Mouse (Mus musculus): Measurements from ENCODE around the gene Sugt1. TPM values are rescaled to one million over a fixed set of nuclear protein-coding genes. Genes with fewer than 3 reads are reported as not detected.
A peak's percentile ranks its signal among the peaks of the same experiment; 100 is the strongest.

Sugt1 gene
- polyA plus RNA-seq, 1 experiment from 2014 or later: 152 TPM

GRCm38 (mm10) chr14:79661005-79661917 lies 73.8 kb downstream of the Sugt1 start:
- 20% methylated on average over 33 of the region's 33 CpGs for WGBS
- DNase-seq (ENCODE audit: extremely low spot score, low spot score): peak; percentile 70
- Histone ChIP-seq H3K9me3 (no peaks in the 10 kb centered on the region), H3K27me3 (ENCODE audit: poor library complexity, severe bottlenecking) (peaks cover 23% of the 10 kb centered on the region), H3K4me1 (peaks cover 28% of the 10 kb centered on the region), H3K27ac (peak overlapping the region; percentile 54), H3K4me3 (peak overlapping the region; percentile 44), H3K36me3 (replicated peaks) (no peaks in the 10 kb centered on the region)

- H3K27ac ChIP-seq: peak within 1 kb of the TSS; percentile 54
Observed at GRCm38 (mm10) chr14:79662001-79662400, 74.5 kb downstream of the Sugt1 start, which contains the start of gene Cnmd. Gene Cnmd (minus strand): TSS chr14:79662170.

GRCm38 (mm10) chr14:79671008-79671407 lies 83.5 kb downstream of the Sugt1 start:
- DNase-seq (ENCODE audit: extremely low spot score, low spot score): no peak
- no peaks in the 10 kb centered on the region for H3K36me3 ChIP-seq (replicated peaks)
- H3K9me3 ChIP-seq: no peaks in the 10 kb centered on the region
- 96% methylated on average over 3 of the region's 3 CpGs for WGBS
- no peaks in the 10 kb centered on the region for H3K27me3 ChIP-seq (ENCODE audit: poor library complexity, severe bottlenecking)
- no peak overlapping the region for H3K4me3 ChIP-seq
- peaks cover 17% of the 10 kb centered on the region for H3K4me1 ChIP-seq
- H3K27ac ChIP-seq: no peak overlapping the region

More at GRCm38 (mm10) chr14:79662001-79662400, 74.5 kb downstream of the Sugt1 start, which contains the start of gene Cnmd:
- H3K4me1 ChIP-seq: peaks cover 28% of the 10 kb centered on the region
- peaks cover 23% of the 10 kb centered on the region for H3K27me3 ChIP-seq (ENCODE audit: poor library complexity, severe bottlenecking)
- 56% methylated on average over 4 of the region's 4 CpGs for WGBS
- no peak for DNase-seq (ENCODE audit: extremely low spot score, low spot score)
- peak within 1 kb of the TSS; percentile 44 for H3K4me3 ChIP-seq
- H3K36me3 ChIP-seq (replicated peaks): no peaks in the 10 kb centered on the region
- H3K9me3 ChIP-seq: no peaks in the 10 kb centered on the region

GRCm38 (mm10) chr14:79672567-79672966 lies 85.1 kb downstream of the Sugt1 start:
- 84% methylated on average over 5 of the region's 5 CpGs for WGBS
- Histone ChIP-seq H3K27ac (no peak overlapping the region), H3K9me3 (no peaks in the 10 kb centered on the region), H3K27me3 (ENCODE audit: poor library complexity, severe bottlenecking) (no peaks in the 10 kb centered on the region), H3K4me1 (peaks cover 32% of the 10 kb centered on the region), H3K4me3 (no peak overlapping the region), H3K36me3 (replicated peaks) (no peaks in the 10 kb centered on the region)
- no peak for DNase-seq (ENCODE audit: extremely low spot score, low spot score)

- no peak for DNase-seq (ENCODE audit: extremely low spot score, low spot score)
- no peaks in the 10 kb centered on the region for H3K27me3 ChIP-seq (ENCODE audit: poor library complexity, severe bottlenecking)
- no peaks in the 10 kb centered on the region for H3K9me3 ChIP-seq
- H3K36me3 ChIP-seq (replicated peaks): no peaks in the 10 kb centered on the region
- H3K4me3 ChIP-seq: no peak overlapping the region
- H3K4me1 ChIP-seq: peaks cover 40% of the 10 kb centered on the region
- 80% methylated on average over 17 of the region's 17 CpGs for WGBS
- H3K27ac ChIP-seq: no peak overlapping the region
Observed at GRCm38 (mm10) chr14:79673083-79674013, 85.9 kb downstream of the Sugt1 start.

- Histone ChIP-seq H3K36me3 (replicated peaks) (no peaks in the 10 kb centered on the region), H3K27ac (peak overlapping the region; percentile 81), H3K27me3 (ENCODE audit: poor library complexity, severe bottlenecking) (no peaks in the 10 kb centered on the region), H3K4me3 (no peak overlapping the region; the same call in 1 of the 2 replicates), H3K9me3 (no peaks in the 10 kb centered on the region), H3K4me1 (peaks cover 39% of the 10 kb centered on the region)
- 48% methylated on average over 15 of the region's 15 CpGs for WGBS
- DNase-seq (ENCODE audit: extremely low spot score, low spot score): no peak
Observed at GRCm38 (mm10) chr14:79677108-79677753, 89.7 kb downstream of the Sugt1 start.

- Histone ChIP-seq H3K4me3 (peak overlapping the region; percentile 16; the same call in 1 of the 2 replicates), H3K36me3 (replicated peaks) (no peaks in the 10 kb centered on the region), H3K4me1 (peaks cover 30% of the 10 kb centered on the region), H3K27me3 (ENCODE audit: poor library complexity, severe bottlenecking) (no peaks in the 10 kb centered on the region), H3K27ac (peak overlapping the region; percentile 81), H3K9me3 (no peaks in the 10 kb centered on the region)
- DNase-seq (ENCODE audit: extremely low spot score, low spot score): no peak
- WGBS: 38% methylated on average over 14 of the region's 14 CpGs
Observed at GRCm38 (mm10) chr14:79677891-79678687, 90.6 kb downstream of the Sugt1 start.

GRCm38 (mm10) chr14:79680652-79681051 lies 93.2 kb downstream of the Sugt1 start:
- Histone ChIP-seq H3K27ac (no peak overlapping the region; the same call in 1 of the 2 replicates), H3K4me3 (no peak overlapping the region), H3K27me3 (ENCODE audit: poor library complexity, severe bottlenecking) (no peaks in the 10 kb centered on the region), H3K4me1 (peaks cover 27% of the 10 kb centered on the region), H3K36me3 (replicated peaks) (no peaks in the 10 kb centered on the region), H3K9me3 (no peaks in the 10 kb centered on the region)
- WGBS: 81% methylated on average over 5 of the region's 5 CpGs
- DNase-seq (ENCODE audit: extremely low spot score, low spot score): no peak

Small RNA genes within 50 kb of the gene (microRNA-seq; reads per million reads assigned to microRNA genes)
- gene Gm27857: not detected

Other genes starting within 250 kb of the Sugt1 start
- gene Naa16, start 196.9 kb upstream of the Sugt1 start, polyA plus RNA-seq (2016; fragmentation: Nextera tagmentation; extraction: Ambion mirVana): 50.7 and 51.8 TPM in 2 replicates
- gene Mtrf1, start 189.9 kb upstream of the Sugt1 start, polyA plus RNA-seq (2016; fragmentation: Nextera tagmentation; extraction: Ambion mirVana): 9.3 and 11.5 TPM in 2 replicates
- 11.2 and 11.7 TPM in 2 replicates for gene Kbtbd7, start 161.2 kb upstream of the Sugt1 start, polyA plus RNA-seq (2016; fragmentation: Nextera tagmentation; extraction: Ambion mirVana)
- gene Kbtbd6, start 135.9 kb upstream of the Sugt1 start, polyA plus RNA-seq (2016; fragmentation: Nextera tagmentation; extraction: Ambion mirVana): 5.3 and 5.7 TPM in 2 replicates
- 3.8 TPM in 2 replicates for gene Elf1, start 106.5 kb upstream of the Sugt1 start, polyA plus RNA-seq (2016; fragmentation: Nextera tagmentation; extraction: Ambion mirVana)
- gene Wbp4, start 106.2 kb upstream of the Sugt1 start, polyA plus RNA-seq (2016; fragmentation: Nextera tagmentation; extraction: Ambion mirVana): 45.6 and 51.5 TPM in 2 replicates
- 1.7 TPM in 2 replicates for gene Cnmd, start 74.5 kb downstream of the Sugt1 start, polyA plus RNA-seq (2016; fragmentation: Nextera tagmentation; extraction: Ambion mirVana)
- gene Pcdh8, start 183.6 kb downstream of the Sugt1 start, polyA plus RNA-seq (2016; fragmentation: Nextera tagmentation; extraction: Ambion mirVana): 3.7 and 4.1 TPM in 2 replicates

All from forebrain, embryonic 10.5 days (tissue).